Mouse (Mus musculus): Measurements from ENCODE around the gene Dhx29. TPM values are rescaled to one million over a fixed set of nuclear protein-coding genes. Genes with fewer than 3 reads are reported as not detected.

The Dhx29 gene
- polyA plus RNA-seq (2016; fragmentation: Nextera tagmentation; extraction: Ambion mirVana) = 29.0 and 30.0 TPM in 2 replicates

- no peaks in the 10 kb centered on the region for H3K27me3 ChIP-seq (ENCODE audit: poor library complexity, severe bottlenecking)
- H3K36me3 ChIP-seq (replicated peaks) = peaks cover 34% of the 10 kb centered on the region
- peaks cover 28% of the 10 kb centered on the region for H3K4me1 ChIP-seq
- H3K4me3 ChIP-seq = peak within 1 kb of the TSS; percentile 90
- peak within 1 kb of the TSS; percentile 91 for H3K27ac ChIP-seq
- DNase-seq (ENCODE audit: extremely low spot score, low spot score) = peak; percentile 99
- WGBS = under 1% methylated on average over 57 of the region's 57 CpGs
- no peaks in the 10 kb centered on the region for H3K9me3 ChIP-seq
Measured at GRCm38 (mm10) chr13:112927287-112928001, at the start of gene Dhx29, which contains the start of gene Mtrex. Gene Dhx29 (plus strand): TSS chr13:112927454. Gene Mtrex (minus strand): TSS chr13:112927398.

- no peaks in the 10 kb centered on the region for H3K27me3 ChIP-seq (ENCODE audit: poor library complexity, severe bottlenecking)
- H3K4me1 ChIP-seq = no peaks in the 10 kb centered on the region
- no peak overlapping the region for H3K27ac ChIP-seq
- DNase-seq (ENCODE audit: extremely low spot score, low spot score) = no peak
- H3K4me3 ChIP-seq = no peak overlapping the region
- H3K36me3 ChIP-seq (replicated peaks) = peaks cover 100% of the 10 kb centered on the region
- WGBS = 93% methylated on average over 12 of the region's 12 CpGs
- no peaks in the 10 kb centered on the region for H3K9me3 ChIP-seq
Measured at GRCm38 (mm10) chr13:112887234-112887633, 40.0 kb upstream of the Dhx29 start.

GRCm38 (mm10) chr13:112902176-112902575, 25.1 kb upstream of the Dhx29 start:
- WGBS = over 99% methylated on average over 3 of the region's 3 CpGs
- H3K27me3 ChIP-seq (ENCODE audit: poor library complexity, severe bottlenecking) = no peaks in the 10 kb centered on the region
- H3K9me3 ChIP-seq = no peaks in the 10 kb centered on the region
- no peak overlapping the region for H3K27ac ChIP-seq
- no peaks in the 10 kb centered on the region for H3K4me1 ChIP-seq
- no peak for DNase-seq (ENCODE audit: extremely low spot score, low spot score)
- H3K36me3 ChIP-seq (replicated peaks) = peaks cover 97% of the 10 kb centered on the region
- no peak overlapping the region for H3K4me3 ChIP-seq

- peak; percentile 32 for DNase-seq (ENCODE audit: extremely low spot score, low spot score)
- Histone ChIP-seq H3K4me3 (no peak overlapping the region), H3K9me3 (no peaks in the 10 kb centered on the region), H3K27ac (no peak overlapping the region), H3K36me3 (replicated peaks) (peaks cover 89% of the 10 kb centered on the region), H3K4me1 (no peaks in the 10 kb centered on the region), H3K27me3 (ENCODE audit: poor library complexity, severe bottlenecking) (no peaks in the 10 kb centered on the region)
- 79% methylated on average over 4 of the region's 4 CpGs for WGBS
Measured at GRCm38 (mm10) chr13:112909663-112910062, 17.6 kb upstream of the Dhx29 start.

GRCm38 (mm10) chr13:112910434-112910833, 16.8 kb upstream of the Dhx29 start:
- Histone ChIP-seq H3K9me3 (no peaks in the 10 kb centered on the region), H3K36me3 (replicated peaks) (peaks cover 89% of the 10 kb centered on the region), H3K4me1 (no peaks in the 10 kb centered on the region), H3K27me3 (ENCODE audit: poor library complexity, severe bottlenecking) (no peaks in the 10 kb centered on the region), H3K27ac (no peak overlapping the region), H3K4me3 (no peak overlapping the region)
- no peak for DNase-seq (ENCODE audit: extremely low spot score, low spot score)
- 91% methylated on average over 4 of the region's 4 CpGs for WGBS

GRCm38 (mm10) chr13:112919141-112919865, 8.0 kb upstream of the Dhx29 start:
- 93% methylated on average over 4 of the region's 4 CpGs for WGBS
- no peak for DNase-seq (ENCODE audit: extremely low spot score, low spot score)
- no peaks in the 10 kb centered on the region for H3K9me3 ChIP-seq
- no peak overlapping the region for H3K27ac ChIP-seq
- no peaks in the 10 kb centered on the region for H3K27me3 ChIP-seq (ENCODE audit: poor library complexity, severe bottlenecking)
- no peak overlapping the region for H3K4me3 ChIP-seq
- no peaks in the 10 kb centered on the region for H3K4me1 ChIP-seq
- peaks cover 80% of the 10 kb centered on the region for H3K36me3 ChIP-seq (replicated peaks)

GRCm38 (mm10) chr13:112920906-112921305, 6.3 kb upstream of the Dhx29 start:
- Histone ChIP-seq H3K36me3 (replicated peaks) (peaks cover 65% of the 10 kb centered on the region), H3K9me3 (no peaks in the 10 kb centered on the region), H3K27me3 (ENCODE audit: poor library complexity, severe bottlenecking) (no peaks in the 10 kb centered on the region), H3K4me1 (peaks cover 12% of the 10 kb centered on the region), H3K27ac (no peak overlapping the region), H3K4me3 (no peak overlapping the region)
- WGBS = 94% methylated on average over 3 of the region's 3 CpGs
- no peak for DNase-seq (ENCODE audit: extremely low spot score, low spot score)

- Histone ChIP-seq H3K27me3 (ENCODE audit: poor library complexity, severe bottlenecking) (no peaks in the 10 kb centered on the region), H3K9me3 (no peaks in the 10 kb centered on the region), H3K36me3 (replicated peaks) (peaks cover 30% of the 10 kb centered on the region), H3K4me1 (peaks cover 28% of the 10 kb centered on the region), H3K27ac (no peak overlapping the region), H3K4me3 (peak overlapping the region; percentile 19; the same call in 1 of the 2 replicates)
- no peak for DNase-seq (ENCODE audit: extremely low spot score, low spot score)
- WGBS = 87% methylated on average over 6 of the region's 6 CpGs
Measured at GRCm38 (mm10) chr13:112925266-112925665, 2.0 kb upstream of the Dhx29 start.

GRCm38 (mm10) chr13:112925976-112926375, 1.3 kb upstream of the Dhx29 start:
- Histone ChIP-seq H3K27ac (no peak overlapping the region), H3K27me3 (ENCODE audit: poor library complexity, severe bottlenecking) (no peaks in the 10 kb centered on the region), H3K4me1 (peaks cover 28% of the 10 kb centered on the region), H3K4me3 (peak overlapping the region; percentile 90), H3K9me3 (no peaks in the 10 kb centered on the region), H3K36me3 (replicated peaks) (peaks cover 34% of the 10 kb centered on the region)
- no peak for DNase-seq (ENCODE audit: extremely low spot score, low spot score)
- WGBS = 76% methylated on average over 4 of the region's 4 CpGs

- peak overlapping the region; percentile 91 for H3K27ac ChIP-seq
- DNase-seq (ENCODE audit: extremely low spot score, low spot score) = no peak
- no peaks in the 10 kb centered on the region for H3K9me3 ChIP-seq
- H3K27me3 ChIP-seq (ENCODE audit: poor library complexity, severe bottlenecking) = no peaks in the 10 kb centered on the region
- H3K4me3 ChIP-seq = peak overlapping the region; percentile 90
- H3K4me1 ChIP-seq = peaks cover 28% of the 10 kb centered on the region
- peaks cover 34% of the 10 kb centered on the region for H3K36me3 ChIP-seq (replicated peaks)
- 1% methylated on average over 19 of the region's 19 CpGs for WGBS
Measured at GRCm38 (mm10) chr13:112926796-112927195, 458 bp upstream of the Dhx29 start.

GRCm38 (mm10) chr13:112928038-112928668, 899 bp downstream of the Dhx29 start:
- peaks cover 28% of the 10 kb centered on the region for H3K4me1 ChIP-seq
- 8% methylated on average over 8 of the region's 8 CpGs for WGBS
- no peaks in the 10 kb centered on the region for H3K27me3 ChIP-seq (ENCODE audit: poor library complexity, severe bottlenecking)
- H3K36me3 ChIP-seq (replicated peaks) = peaks cover 35% of the 10 kb centered on the region
- H3K27ac ChIP-seq = peak overlapping the region; percentile 91
- no peak for DNase-seq (ENCODE audit: extremely low spot score, low spot score)
- H3K4me3 ChIP-seq = peak overlapping the region; percentile 90
- no peaks in the 10 kb centered on the region for H3K9me3 ChIP-seq

- 95% methylated on average over 8 of the region's 8 CpGs for WGBS
- H3K4me3 ChIP-seq = no peak overlapping the region
- no peaks in the 10 kb centered on the region for H3K27me3 ChIP-seq (ENCODE audit: poor library complexity, severe bottlenecking)
- no peak for DNase-seq (ENCODE audit: extremely low spot score, low spot score)
- no peaks in the 10 kb centered on the region for H3K4me1 ChIP-seq
- peaks cover 93% of the 10 kb centered on the region for H3K36me3 ChIP-seq (replicated peaks)
- no peaks in the 10 kb centered on the region for H3K9me3 ChIP-seq
- no peak overlapping the region for H3K27ac ChIP-seq
Measured at GRCm38 (mm10) chr13:112938130-112938529, 10.9 kb downstream of the Dhx29 start.
